10 mouse cellular contexts compared by ENCODE assay signal in genomic region chr11:88159389-88159788, GRCm38 (mm10). TPM values are rescaled to one million over a fixed set of nuclear protein-coding genes. Genes with fewer than 3 reads are reported as not detected.
DNase-seq lines count a peak whose midpoint lies in the region; ATAC-seq and TF ChIP-seq lines count a peak whose summit lies in the region.
"Had no signal": no experiment of that assay in that cellular context is flagged by ENCODE, and none has a peak within 500 bp of the region (broad histone marks: within the 10 kb centered on the region; RNA-seq: fewer than 3 reads in every experiment).

No protein-coding gene starts in this region.

- H3K79me2 ChIP-seq in myocyte (ENCODE audit: control insufficient read depth, insufficient read depth), result peaks cover 7% of the 10 kb centered on the region

- peak overlapping the region; percentile 5; the same call in 1 of the 2 replicates for H3K27ac ChIP-seq in kidney, embryonic 15.5 days
- peak overlapping the region; percentile 77 for H3K27ac ChIP-seq in embryonic facial prominence, embryonic 14.5 days (replicated peaks; ENCODE audit: low read depth, low read length)
- peak overlapping the region; percentile 57; the same call in 1 of the 2 replicates for H3K27ac ChIP-seq in hindbrain, embryonic 12.5 days

- TF ChIP-seq POLR2A in myocyte (IDR thresholded peaks at IDR 0.05; ENCODE audit: insufficient read length, low read depth), result no peak

- no peak overlapping the region for H3K9ac ChIP-seq in kidney, embryonic 15.5 days
- no peak overlapping the region for H3K9ac ChIP-seq in embryonic facial prominence, embryonic 14.5 days (ENCODE audit: low read depth, low read length)
- no peak overlapping the region for H3K9ac ChIP-seq in hindbrain, embryonic 12.5 days
- H3K9ac ChIP-seq: liver, postnatal 0 days had no signal

- no peaks in the 10 kb centered on the region for H3K9me3 ChIP-seq in kidney, embryonic 15.5 days (replicated peaks)
- H3K9me3 ChIP-seq in embryonic facial prominence, embryonic 14.5 days (ENCODE audit: control insufficient read depth, low read length), result no peaks in the 10 kb centered on the region
- H3K9me3 ChIP-seq in hindbrain, embryonic 12.5 days (replicated peaks), result no peaks in the 10 kb centered on the region

- no peak for ATAC-seq in kidney, embryonic 15.5 days (replicated peaks; ENCODE audit: low FRiP score)
- ATAC-seq in embryonic facial prominence, embryonic 14.5 days (ENCODE audit: low read depth), result no peak
- no peak for ATAC-seq in hindbrain, embryonic 12.5 days (ENCODE audit: low FRiP score)
- no peak for ATAC-seq in cerebellum, adult (ENCODE audit: insufficient number of reproducible peaks, low FRiP score, low TSS enrichment)

- no peak overlapping the region for H3ac ChIP-seq in myocyte (ENCODE audit: control insufficient read depth, insufficient read length)

- peaks cover 77% of the 10 kb centered on the region for H3K4me1 ChIP-seq in kidney, embryonic 15.5 days
- peaks cover 58% of the 10 kb centered on the region for H3K4me1 ChIP-seq in embryonic facial prominence, embryonic 14.5 days (ENCODE audit: control insufficient read depth, insufficient read depth, low read length)
- peaks cover 67% of the 10 kb centered on the region for H3K4me1 ChIP-seq in hindbrain, embryonic 12.5 days

- 59% methylated on average over 11 of the region's 11 CpGs for WGBS in kidney, embryonic 15.5 days
- WGBS in embryonic facial prominence, embryonic 14.5 days, result 58% methylated on average over 11 of the region's 11 CpGs
- 68% methylated on average over 11 of the region's 11 CpGs for WGBS in hindbrain, embryonic 12.5 days

- no peaks in the 10 kb centered on the region for H3K36me3 ChIP-seq in kidney, embryonic 15.5 days
- no peaks in the 10 kb centered on the region for H3K36me3 ChIP-seq in embryonic facial prominence, embryonic 14.5 days (ENCODE audit: control insufficient read depth, insufficient read depth, low read length)
- no peaks in the 10 kb centered on the region for H3K36me3 ChIP-seq in hindbrain, embryonic 12.5 days
- H3K36me3 ChIP-seq in myocyte (ENCODE audit: control insufficient read depth, insufficient read depth), result no peaks in the 10 kb centered on the region

- no peak overlapping the region for H3K4me2 ChIP-seq in kidney, embryonic 15.5 days
- peak overlapping the region; percentile 20; the same call in 1 of the 2 replicates for H3K4me2 ChIP-seq in embryonic facial prominence, embryonic 14.5 days (ENCODE audit: low read depth, low read length)
- no peak overlapping the region for H3K4me2 ChIP-seq in hindbrain, embryonic 12.5 days (replicated peaks)
- H3K4me2 ChIP-seq in myocyte (ENCODE audit: low read depth), result peak overlapping the region; percentile 15

- no peaks in the 10 kb centered on the region for H3K27me3 ChIP-seq in kidney, embryonic 15.5 days
- H3K27me3 ChIP-seq in embryonic facial prominence, embryonic 14.5 days (replicated peaks; ENCODE audit: control insufficient read depth, insufficient read depth, low read length), result no peaks in the 10 kb centered on the region
- no peaks in the 10 kb centered on the region for H3K27me3 ChIP-seq in hindbrain, embryonic 12.5 days
- no peaks in the 10 kb centered on the region for H3K27me3 ChIP-seq in myocyte (ENCODE audit: control insufficient read depth, insufficient read depth, insufficient read length)

- H3K4me3 ChIP-seq in kidney, embryonic 15.5 days (replicated peaks), result no peak overlapping the region
- H3K4me3 ChIP-seq in embryonic facial prominence, embryonic 14.5 days (ENCODE audit: low read depth, low read length), result no peak overlapping the region
- H3K4me3 ChIP-seq in hindbrain, embryonic 12.5 days, result no peak overlapping the region
- no peak overlapping the region for H3K4me3 ChIP-seq in myocyte
- H3K4me3 ChIP-seq: erythroblast, embryonic 14.5 days had no signal

- DNase-seq in kidney, postnatal 25 days, result no peak
- DNase-seq in embryonic facial prominence, embryonic 14.5 days (ENCODE audit: low spot score), result no peak
- DNase-seq in adrenal gland, postnatal 4 days (ENCODE audit: low spot score in 2 of 2), result no peak
- no peak for DNase-seq in layer of hippocampus, adult 9-11 months
- DNase-seq: liver, postnatal 0 days had no signal

TF ChIP-seq in myocyte, 11 proteins besides CTCF, POLR2A, EP300 and RAD21:
- TF ChIP-seq USF1 (IDR thresholded peaks at IDR 0.05; ENCODE audit: low read depth) (peak; percentile 60), MYOG (IDR thresholded peaks at IDR 0.05; ENCODE audit: control insufficient read depth in 1 of 3, insufficient read depth in 1 of 3, insufficient read length in 2 of 3, low read depth in 2 of 3) (peak in 1 of 3 experiments; percentile 19), E2F4 (IDR thresholded peaks at IDR 0.05; ENCODE audit: insufficient read depth) (no peak), CEBPB (IDR thresholded peaks at IDR 0.05; ENCODE audit: insufficient read depth, poor library complexity, severe bottlenecking) (no peak), MYOD1 (IDR thresholded peaks at IDR 0.05; ENCODE audit: control insufficient read depth in 1 of 3, insufficient read length in 2 of 3, low read depth in 2 of 3) (no peak), TCF12 (IDR thresholded peaks at IDR 0.05; ENCODE audit: insufficient read depth, poor library complexity, severe bottlenecking) (no peak), TCF3 (IDR thresholded peaks at IDR 0.05; ENCODE audit: insufficient read length, low read depth) (no peak), MAX (IDR thresholded peaks at IDR 0.05; ENCODE audit: low read depth) (no peak)

RNA-seq across cellular contexts. Expression of gene Mrps23, which starts 44.8 kb away (rescaled TPM):
- 57.5 and 65.2 TPM in 2 replicates for polyA plus RNA-seq in kidney, embryonic 15.5 days (2015; fragmentation: Nextera tagmentation; extraction: Ambion mirVana)
- polyA plus RNA-seq in embryonic facial prominence, embryonic 14.5 days (2014; fragmentation: Nextera tagmentation; extraction: Ambion mirVana), result 55.6 and 59.4 TPM in 2 replicates
- polyA plus RNA-seq in hindbrain, embryonic 12.5 days (2016; fragmentation: Nextera tagmentation; extraction: Ambion mirVana), result 57.4 and 66.8 TPM in 2 replicates
- 319 TPM for polyA plus RNA-seq in myocyte (2012; fragmentation: generic; extraction: Trizol)
- 100 to 1,000 TPM; 143 to 160 TPM for total RNA-seq in adrenal gland, postnatal 4 days (2021)

Comparison
In these comparisons a context has a peak if more than half of its experiments do, and no peak if none do; other contexts are left out.
1. H3K27ac ChIP-seq: peak in every context shown above with its lines; median percentile 77 in embryonic facial prominence, embryonic 14.5 days; 57 in hindbrain, embryonic 12.5 days; 5 in kidney, embryonic 15.5 days.
2. H3K4me2 ChIP-seq: peak in embryonic facial prominence, embryonic 14.5 days (single experiment) and myocyte (single experiment); none in kidney, embryonic 15.5 days (single experiment) and hindbrain, embryonic 12.5 days (single experiment).